Mouse (Mus musculus) right cerebral cortex, postnatal 25 days (tissue): ENCODE measurements at regions not wholly inside any gene's neighbourhood (a gene's known extent, or its start where the extent isn't known, plus 50 kb on each side); places are given as distances from the start of the nearest gene placed in this dataset.
"Not testable (repeated sequence)": the region's sequence is repeated elsewhere in the genome, so short reads cannot be mapped to it uniquely, and the experiment has no call there.

ENCODE experiments used
- DNase-seq: peaks from one replicate; pipeline ENCODE4 v3.0.0; 2022

DNA sequence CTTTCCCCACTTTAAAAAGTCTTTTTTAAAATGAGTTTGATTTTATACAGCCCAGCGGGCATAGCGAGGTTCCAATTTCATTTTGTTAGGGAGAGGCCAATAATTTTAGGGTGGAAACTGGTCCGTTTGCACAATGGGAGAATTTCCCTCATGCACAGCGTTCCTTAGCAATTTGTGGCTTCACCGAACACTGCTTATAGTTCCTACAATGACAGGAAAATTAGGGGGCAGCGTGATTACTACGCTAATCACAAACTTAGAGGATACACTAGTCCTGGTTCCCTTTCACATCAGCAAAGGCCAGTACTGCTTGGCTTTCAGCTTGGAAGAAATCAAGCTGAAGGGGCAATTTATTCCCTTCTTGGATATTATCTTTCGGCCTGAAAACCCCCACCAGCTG is 745.1 kb upstream of the Gm19410 start:
- DNase-seq: no peak

DNA sequence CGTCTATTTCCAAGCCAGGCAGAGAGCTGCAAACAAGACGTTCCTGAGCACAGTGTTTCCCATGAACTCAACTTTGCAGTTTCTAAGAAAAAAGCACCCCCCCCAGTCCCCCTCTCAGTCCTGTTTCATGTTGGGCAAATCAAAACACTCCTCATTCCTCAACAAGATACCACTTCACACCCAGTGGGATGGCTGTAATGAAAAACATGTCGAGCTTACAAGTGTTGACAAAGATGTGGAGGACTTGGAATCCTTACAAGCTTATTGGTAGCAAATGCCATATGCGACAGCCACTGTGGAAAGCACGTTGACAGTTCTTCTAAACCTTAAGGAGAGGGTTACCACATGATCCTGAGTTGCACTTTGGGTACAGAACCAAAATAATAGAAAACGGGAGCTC is 742.9 kb upstream of the Gm19410 start:
- DNase-seq: no peak

DNA sequence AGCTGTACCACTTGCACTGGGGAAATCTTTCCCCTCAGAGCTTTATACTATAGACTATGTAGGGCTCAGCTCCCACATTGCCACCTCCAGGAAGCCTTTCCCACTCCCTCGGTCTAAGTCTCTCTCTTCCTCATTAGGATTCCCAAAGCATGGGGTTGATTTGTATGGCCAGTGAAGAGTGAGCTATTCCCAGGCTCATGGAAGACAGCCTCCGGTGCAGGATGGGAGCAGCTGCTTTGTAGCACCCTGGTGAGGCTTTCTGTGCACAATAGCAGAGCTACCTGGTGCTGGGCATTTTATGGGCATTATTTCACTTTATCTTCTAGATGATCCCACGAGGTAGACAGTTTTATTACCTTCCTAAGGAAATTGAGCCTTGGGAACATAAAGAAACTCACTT is 717.8 kb upstream of the Gm19410 start:
- DNase-seq: no peak

DNA sequence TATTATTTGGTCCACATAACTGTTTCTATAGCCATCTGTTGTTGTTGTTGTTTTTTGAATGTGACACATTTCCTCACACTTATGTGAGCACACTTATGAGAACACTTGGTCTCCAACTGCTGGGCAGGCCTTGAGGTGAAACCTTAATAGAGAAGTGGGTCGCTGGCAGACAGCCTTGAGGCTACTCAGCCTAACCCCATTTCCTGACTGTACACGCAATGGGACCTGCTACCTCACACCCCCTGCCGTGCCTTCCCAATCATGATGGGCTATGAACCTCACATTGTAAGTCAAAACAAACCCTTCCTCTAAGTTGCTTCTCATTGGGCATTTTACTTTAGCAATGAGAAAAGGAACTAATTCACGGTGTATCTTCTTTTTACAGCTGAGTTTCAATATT is 712.1 kb upstream of the Gm19410 start:
- DNase-seq: no peak

DNA sequence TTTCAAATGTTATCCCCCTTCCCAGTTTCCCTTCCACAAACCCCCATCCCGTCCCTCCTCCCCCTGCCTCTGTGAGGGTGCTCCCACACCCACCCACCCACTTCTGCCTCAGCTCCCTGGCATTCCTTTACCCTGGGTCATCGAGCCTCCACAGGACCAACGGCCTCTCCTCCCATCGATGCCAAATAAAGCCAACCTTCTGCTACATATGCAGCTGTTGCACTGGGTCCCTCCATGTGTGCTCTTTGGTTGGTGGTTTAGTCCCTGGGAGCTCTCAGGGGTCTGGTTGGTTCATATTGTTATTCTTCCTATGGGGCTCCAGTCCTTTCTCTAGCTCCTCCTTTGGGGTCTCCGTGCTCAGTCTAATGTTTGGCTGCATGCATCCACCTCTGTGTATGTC is 704.5 kb upstream of the Gm19410 start:
- DNase-seq: no peak

DNA sequence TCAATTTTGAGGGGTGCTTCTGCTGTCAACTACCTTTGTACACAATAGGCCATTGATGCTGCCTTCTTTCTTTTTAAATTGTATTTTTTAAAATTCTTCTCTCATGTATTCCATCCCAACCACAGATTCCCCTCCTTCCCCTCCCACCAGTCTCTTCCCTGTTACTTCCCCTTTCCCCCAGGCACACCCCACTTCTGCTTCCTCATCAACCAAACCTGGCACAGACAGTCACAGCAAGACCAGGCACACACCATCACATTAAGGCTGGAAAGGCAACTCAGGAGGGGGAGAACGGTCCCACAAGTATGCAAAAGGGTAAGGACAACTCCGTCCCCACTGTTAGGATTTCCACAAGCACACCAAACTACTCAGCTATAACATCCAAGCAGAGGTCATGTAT is 697.4 kb upstream of the Gm19410 start:
- DNase-seq: no peak

DNA sequence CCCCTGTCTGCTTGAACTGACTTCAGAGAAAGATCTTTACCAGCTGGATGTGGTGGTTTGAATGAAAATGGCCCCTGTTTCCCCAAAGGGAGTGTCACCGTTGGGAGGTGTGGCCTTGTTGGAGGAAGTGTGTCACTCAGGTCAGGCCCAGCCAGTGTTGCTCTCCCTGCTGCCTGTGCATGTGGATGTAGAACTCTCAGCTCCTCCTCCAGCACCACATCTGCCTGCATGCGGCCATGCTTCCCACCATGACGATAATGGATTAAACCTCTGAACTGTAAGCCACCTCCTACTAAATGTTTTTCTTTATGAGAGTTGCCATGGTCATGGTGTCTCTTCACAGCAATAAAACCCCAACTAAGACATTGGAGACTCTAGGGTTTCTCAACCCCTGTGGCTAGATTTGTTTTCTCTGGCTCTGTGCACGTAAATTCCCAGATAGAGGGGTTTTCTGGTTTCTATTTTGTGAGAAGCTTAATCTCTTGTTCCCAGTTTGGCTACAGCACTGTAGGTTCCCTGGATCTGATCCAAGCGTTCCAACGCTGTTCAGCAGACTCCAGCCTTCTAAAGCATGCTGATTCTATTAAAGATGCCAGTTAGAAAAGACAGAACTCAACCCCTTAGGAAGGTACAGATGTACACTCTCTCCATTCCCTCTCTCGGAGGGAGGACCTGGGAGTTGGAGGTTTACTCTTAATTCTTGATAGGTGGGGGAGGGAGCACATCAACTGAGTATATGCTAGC is 695.2 kb upstream of the Gm19410 start:
- DNase-seq: no peak

DNA sequence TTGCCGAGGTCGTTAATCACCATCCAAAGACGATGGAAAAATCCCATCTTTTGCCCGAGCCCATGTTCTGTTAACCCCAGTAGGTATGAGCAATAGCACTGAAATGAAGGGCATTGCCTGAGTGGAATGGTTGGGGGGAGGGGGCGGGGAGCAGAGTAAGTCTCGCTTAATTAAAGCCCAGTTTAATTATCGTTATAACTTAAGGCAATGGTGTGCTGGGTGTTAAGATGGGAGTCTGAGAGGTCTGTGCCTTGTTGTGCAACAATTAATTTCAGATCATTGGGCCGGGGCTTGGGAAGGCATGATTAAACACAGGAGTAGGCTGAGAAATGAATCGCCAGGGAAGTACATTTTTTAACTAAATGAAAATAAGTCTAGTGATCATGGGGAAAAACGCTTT is 689.6 kb upstream of the Gm19410 start:
- DNase-seq: no peak

DNA sequence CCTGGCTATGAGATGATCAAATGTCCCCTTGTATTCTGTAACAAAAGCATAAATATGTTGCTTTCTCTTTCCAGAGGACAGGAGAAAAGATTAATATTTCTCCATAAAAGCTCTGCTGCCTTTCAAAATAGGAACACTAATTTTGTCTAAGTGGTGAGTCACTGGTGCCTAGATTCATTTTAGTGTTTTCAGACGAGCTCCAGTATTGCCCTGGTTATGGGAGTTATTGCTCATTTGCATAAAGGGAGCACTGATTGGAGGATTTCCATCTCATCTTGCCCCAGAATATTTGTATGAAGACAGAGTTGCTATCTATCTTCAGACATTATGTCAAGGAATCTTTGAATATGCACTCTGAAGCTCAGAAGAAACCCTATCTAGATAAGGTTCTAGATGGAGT is 682.4 kb upstream of the Gm19410 start:
- DNase-seq: no peak

DNA sequence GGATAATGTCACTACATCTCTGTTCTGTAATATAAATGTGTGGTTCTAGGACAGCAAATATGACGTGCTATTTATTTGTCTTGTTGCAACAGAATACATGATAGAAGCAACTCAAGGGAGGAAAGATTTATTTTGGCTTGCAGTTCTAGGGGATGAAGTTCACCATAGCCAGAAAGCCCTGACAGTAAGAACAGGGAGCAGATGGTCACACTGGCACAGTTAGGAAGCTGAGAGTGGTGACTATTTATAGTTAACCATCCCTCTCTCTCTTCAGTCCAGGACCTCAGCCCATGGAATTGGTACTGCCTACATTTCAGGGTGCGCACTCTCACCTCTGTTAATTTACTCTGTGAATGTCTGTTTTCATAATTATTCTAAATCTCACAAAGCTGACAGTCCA is 678.5 kb upstream of the Gm19410 start:
- no peak for DNase-seq

DNA sequence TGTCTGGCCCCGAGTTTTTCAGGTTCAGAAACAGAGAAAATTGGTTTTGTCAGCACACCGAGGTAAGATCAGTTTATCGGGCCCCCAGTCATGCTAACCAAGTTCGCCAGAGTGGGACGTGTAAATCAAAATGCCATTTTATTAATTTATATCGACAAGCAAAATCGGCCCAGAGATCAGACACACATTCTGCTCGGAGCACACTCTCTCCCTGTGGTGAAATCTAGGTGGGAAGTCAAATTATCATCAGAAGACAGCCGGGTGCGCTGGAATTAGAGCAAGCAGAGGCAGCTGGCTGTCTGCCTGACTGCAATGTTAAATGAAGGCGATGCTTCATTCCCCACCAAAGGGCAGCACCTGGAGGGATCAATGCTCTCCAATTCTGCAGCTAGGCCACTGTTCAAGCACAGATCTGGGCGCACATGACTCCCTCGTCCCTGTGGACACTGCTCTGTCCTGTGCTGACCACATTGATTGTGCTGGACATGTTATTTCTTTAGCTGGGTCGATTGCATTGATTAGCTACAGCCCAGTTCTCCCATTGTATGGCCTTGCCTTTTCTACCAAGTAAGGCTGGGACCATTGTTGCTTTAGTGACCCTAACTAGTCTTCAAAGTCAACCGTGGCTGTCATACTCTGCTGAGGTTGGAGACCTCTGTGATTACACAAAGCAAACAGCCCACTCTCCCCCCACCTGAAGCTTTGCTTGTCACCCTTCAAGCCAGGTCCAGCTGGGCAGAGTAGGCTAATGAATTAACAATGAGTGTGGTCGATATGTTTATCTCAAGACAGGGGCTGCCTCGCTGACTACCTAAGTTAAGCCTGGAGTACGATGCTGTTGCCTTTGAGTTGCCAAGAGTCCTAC is 677.0 kb upstream of the Gm19410 start:
- DNase-seq: no peak

DNA sequence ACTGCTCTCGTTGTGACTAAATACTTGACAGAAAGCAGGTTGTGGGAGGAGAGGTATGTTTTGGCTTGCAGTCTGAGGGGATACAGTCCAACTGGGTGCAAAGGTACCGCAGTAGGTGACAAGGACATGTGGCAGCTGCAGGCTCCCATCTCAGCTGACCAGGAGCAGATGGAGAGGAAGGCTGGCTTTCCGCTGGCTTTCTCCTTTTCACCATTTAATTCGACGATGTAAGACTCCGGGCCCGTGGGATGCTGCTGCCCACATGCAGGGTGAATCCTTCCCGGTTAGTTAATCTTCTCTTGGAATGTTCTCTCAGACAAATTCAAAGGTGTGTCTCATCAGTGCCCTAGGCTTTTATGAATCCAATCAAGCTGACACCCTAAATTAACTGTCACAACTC is 676.1 kb upstream of the Gm19410 start:
- no peak for DNase-seq

DNA sequence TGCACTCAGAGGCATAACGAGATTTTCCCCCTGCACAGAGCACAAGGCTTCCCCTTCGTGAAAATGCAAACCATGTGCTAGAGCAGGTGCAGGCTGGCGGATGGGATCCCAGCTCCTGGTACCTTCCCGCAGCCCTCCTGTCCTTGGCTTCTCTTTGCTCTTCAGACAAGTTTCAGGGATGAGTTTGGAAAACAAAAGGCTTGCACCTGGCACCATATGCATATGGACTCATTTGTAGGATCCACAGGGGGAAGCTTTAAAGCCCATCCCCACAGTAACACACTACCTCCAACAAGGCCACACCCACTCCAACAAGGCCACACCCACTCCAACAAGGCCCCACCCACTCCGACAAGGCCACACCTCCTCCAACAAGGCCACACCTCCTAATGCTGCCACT is 663.9 kb upstream of the Gm19410 start:
- no peak for DNase-seq

DNA sequence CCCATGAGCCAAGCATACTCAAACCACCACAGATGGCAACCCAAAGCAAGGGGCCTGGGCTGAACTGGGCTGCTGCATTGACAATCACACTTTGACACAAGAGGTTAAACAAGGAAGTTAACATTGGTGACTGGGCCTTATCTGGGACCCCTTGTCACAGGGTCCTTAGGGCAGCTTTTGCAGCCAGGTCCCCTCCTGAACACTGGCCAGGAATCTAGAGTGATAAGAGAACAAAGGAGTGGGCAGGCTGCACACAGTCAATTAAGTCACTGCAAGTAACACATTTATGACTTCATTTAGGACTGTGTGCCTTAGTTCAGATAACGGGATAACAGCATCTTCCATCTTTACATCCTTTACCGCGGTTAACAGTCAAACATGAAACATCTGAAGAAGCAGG is 663.5 kb upstream of the Gm19410 start:
- not testable (repeated sequence) for DNase-seq

DNA sequence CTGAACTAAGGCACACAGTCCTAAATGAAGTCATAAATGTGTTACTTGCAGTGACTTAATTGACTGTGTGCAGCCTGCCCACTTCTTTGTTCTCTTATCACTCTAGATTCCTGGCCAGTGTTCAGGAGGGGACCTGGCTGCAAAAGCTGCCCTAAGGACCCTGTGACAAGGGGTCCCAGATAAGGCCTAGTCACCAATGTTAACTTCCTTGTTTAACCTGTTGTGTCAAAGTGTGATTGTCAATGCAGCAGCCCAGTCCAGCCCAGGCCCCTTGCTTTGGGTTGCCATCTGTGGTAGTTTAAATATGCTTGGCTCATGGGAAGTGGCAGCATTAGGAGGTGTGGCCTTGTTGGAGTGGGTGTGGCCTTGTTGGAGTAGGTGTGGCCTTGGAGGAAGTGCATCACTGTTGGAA is 661.1 kb upstream of the Gm19410 start:
- DNase-seq: not testable (repeated sequence)

DNA sequence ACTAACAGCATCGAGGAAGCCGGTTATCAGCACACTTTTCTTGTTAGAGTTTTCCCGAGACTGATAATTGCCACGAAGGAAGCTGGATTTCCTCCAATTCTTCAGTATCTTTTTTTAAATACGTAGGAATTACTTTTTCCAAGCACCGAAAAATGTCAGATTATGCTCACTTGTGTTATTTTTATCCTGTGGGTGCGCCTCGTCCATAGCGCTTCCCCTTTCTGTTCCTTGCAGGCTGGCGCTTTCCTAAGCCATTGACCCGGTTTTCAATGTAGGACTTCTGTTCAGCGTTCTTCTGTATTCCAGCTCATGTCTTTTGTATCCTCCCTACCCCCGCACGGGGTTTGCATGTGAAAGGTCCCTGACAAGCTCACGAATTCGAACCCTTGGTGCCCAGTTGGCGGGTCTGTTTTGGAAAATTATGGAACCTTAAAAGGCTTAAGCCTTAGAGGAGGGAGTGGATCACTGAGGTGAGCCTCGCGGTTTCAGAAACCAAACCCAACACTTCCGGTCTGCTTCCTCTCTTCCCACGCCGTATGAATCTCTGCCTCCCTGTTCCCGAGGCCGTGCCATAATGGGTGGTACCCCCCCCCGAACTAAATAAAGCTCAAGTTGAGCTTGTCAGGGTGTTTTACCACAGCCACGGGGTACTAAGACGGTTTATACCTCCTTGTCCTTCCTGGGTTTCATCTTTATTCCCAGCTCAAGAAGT is 655.9 kb upstream of the Gm19410 start:
- DNase-seq: no peak

DNA sequence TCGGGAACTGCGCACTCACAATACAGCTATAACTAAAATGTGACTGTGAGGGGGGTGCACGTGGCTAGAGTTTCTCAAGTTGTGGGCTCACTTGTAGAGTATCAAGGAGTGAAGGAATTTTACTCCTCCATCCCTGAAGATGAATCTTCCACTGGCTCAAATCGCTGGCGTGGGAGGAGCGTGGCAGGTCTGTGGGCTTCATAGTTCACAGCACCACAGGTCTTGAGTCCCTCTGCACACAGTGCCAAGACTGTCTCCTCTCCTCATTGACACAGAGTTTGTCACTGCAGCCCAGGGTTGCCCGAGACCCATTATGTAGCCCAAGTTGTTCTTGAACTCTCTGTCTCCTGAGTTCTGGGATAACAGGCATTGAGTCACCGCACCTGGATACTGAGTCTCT is 655.3 kb upstream of the Gm19410 start:
- DNase-seq: no peak

DNA sequence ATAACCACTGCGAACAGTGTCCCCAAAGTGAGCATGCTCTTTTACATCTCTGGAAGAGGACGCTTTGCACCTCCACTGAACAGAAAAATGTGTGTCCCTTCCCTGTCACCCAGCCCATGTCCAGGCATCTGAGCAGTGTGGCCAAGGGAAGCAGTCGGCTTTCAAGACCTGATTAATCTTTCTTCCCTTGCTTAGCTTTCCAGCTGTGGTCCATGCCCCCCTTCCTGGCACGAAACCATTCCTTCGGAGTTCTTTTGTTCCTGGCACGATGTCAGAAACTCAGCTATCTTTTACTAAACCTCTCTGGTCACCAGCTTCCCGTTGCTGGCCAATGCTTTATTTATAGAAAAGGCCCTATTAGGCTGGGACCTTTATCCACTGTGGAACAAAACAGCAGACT is 654.5 kb upstream of the Gm19410 start:
- DNase-seq: no peak

DNA sequence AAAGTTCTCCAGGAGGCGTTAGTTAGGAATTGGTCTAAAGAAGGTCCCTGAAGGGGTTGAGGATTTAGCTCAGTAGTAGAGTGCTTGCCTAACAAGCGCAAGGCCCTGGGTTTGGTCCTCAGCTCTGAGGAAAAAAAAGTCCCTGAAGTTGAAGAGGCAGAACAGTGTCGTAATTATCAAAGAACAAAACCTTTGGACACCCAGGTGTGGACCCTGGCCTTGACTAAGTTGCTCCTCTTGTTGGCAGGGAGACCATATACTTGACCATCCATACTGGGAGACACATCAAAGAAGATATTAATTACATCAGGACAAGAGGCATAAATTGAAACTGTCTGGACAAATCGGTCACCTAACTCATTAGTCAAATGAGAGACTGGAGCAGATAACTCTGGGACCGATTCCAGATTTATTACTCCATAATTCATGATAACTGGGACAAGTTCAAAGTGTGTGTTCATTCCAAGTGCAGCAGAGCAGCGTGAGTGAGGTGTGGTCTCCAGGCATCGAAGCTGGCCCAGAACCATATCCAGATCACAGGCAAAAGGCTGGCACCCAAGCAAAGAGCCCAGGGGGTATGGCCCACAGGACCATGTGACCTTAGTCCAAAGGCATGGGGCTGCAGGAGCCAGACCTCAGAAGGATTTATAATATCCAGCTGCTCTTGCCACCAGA is 652.9 kb upstream of the Gm19410 start:
- no peak for DNase-seq

DNA sequence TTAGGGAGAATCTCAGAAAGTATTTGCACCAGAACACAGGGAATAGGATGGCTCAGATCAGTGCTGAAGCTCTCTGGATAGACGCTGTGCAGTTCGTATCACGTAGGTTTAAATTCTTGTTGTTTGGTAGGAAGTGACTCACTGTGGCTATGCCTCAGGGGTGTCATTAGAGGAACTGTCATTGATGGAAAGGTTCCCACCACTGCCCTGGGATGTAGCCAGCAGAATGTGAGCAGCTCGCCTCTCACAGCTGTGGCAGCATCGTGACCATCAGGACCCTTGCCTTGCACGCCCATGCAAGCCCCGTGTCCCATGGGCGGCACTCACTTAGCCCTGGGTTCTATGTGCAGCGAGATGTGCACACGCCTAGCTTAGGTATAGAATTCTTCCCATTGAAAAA is 651.6 kb upstream of the Gm19410 start:
- no peak for DNase-seq

DNA sequence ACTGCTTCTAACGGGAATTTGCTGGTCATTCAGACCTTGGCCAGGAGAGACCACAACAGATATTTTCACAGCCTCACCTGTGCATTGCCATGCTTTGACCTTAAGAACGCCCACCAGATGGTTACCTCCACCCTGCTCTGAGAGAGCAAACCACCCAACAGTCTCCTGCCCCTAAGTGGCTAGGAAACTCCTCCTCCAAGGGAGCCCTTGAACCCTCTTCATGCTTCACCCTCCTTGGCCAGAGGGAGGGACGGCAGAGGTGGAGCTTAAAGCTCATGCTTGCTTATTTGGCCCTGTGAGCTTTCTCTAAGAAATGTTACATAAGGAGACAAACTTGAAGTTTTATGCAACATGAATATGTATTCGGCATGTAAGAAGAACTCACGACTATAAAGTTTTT is 645.0 kb upstream of the Gm19410 start:
- DNase-seq: no peak

DNA sequence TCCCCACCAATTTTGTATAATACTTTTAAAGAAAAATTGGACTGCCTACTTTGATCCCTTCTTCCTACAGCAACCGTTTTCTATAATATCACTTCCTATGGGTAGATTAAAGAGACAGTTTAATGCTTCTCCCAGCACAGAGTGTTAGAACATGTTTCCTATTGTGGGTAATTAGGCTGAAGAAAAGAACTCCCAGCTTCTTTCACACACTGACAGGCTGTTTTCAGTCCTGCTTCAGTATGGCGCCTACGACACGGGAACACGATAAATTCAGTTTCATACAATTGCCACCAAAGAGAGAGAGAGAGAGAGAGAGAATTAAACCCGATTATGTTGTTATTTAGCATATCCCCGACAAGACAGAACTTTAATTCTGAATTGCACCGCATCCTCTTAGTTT is 644.5 kb upstream of the Gm19410 start:
- DNase-seq: no peak

DNA sequence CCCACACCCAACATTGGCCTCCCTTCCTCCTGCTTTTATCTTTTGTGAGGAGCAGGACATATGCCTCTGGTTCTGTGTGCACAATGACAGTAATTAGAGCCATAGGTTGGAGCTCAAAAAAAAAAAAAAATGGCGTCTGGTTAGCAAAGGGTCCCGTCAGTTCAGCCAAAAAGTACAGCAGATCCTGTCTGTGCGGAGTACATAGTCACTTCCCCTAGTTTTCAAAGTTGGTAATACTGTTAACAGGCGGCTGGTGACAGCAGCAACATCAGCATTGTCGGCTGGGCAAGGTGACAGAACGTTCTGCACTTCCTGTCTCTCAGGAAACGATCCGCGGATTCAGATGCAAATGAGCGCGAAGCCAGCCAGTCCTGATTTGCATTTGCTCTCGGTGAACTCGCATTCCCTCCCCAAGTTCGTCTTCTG is 642.4 kb upstream of the Gm19410 start:
- DNase-seq: no peak
